Mouse (Mus musculus) intestine, embryonic 14.5 days (tissue): ENCODE data around the gene Gprc5b. TPM values are rescaled to one million over a fixed set of nuclear protein-coding genes. Genes with fewer than 3 reads are reported as not detected.

Source experiments
- ATAC-seq: fragments of 200-750 bp; cut with Nextera tagmentation; replicated peaks from 2 replicates; pipeline ENCODE4 v1.8.0; 2017; ENCODE audit warnings: low read depth, moderate number of reproducible peaks, moderate TSS enrichment, moderate library complexity; ENCODE audit not compliant: low FRiP score, low TSS enrichment
- DNase-seq: peaks from one replicate; pipeline ENCODE4 v3.0.0-alpha.2; 2018; ENCODE audit warnings: low spot score
- H3K27ac ChIP-seq: fragments of 300-500 bp; sonication (generic); 2 replicates; pipeline ENCODE4 v1.5.1; 2014; ENCODE audit warnings: low read depth, mild to moderate bottlenecking, control low read depth
- H3K27me3 ChIP-seq: fragments of 300-500 bp; sonication (generic); replicated peaks from 2 replicates; pipeline ENCODE4 v1.6.1; 2014; ENCODE audit warnings: low read length, control low read depth; ENCODE audit not compliant: control insufficient read depth, insufficient read depth
- H3K36me3 ChIP-seq: fragments of 300-500 bp; sonication (generic); 2 replicates; pipeline ENCODE4 v1.6.1; 2014; ENCODE audit warnings: low read length, control low read depth; ENCODE audit not compliant: control insufficient read depth, insufficient read depth
- H3K4me1 ChIP-seq: fragments of 300-500 bp; sonication (generic); replicated peaks from 2 replicates; pipeline ENCODE4 v1.6.1; 2014; ENCODE audit warnings: low read length, control low read depth, mixed read lengths; ENCODE audit not compliant: control insufficient read depth, insufficient read depth
- H3K4me2 ChIP-seq: fragments of 300-500 bp; sonication (generic); 2 replicates; pipeline ENCODE4 v1.6.1; 2014; ENCODE audit warnings: low read length
- H3K4me3 ChIP-seq: fragments of 300-500 bp; sonication (generic); 2 replicates; pipeline ENCODE4 v1.5.1; 2014; ENCODE audit warnings: low read depth, low read length, control low read depth, mixed read lengths
- H3K9ac ChIP-seq: fragments of 300-500 bp; sonication (generic); 2 replicates; pipeline ENCODE4 v1.6.1; 2014; ENCODE audit warnings: mild to moderate bottlenecking, low read length
- H3K9me3 ChIP-seq: fragments of 300-500 bp; sonication (generic); 2 replicates; pipeline ENCODE4 v1.6.1; 2016; ENCODE audit warnings: low read length, control low read depth; ENCODE audit not compliant: control insufficient read depth
- WGBS: fragments of 180-500 bp; shearing (Covaris S2); extraction: QIAGEN DNeasy Blood & Tissue Kit; methylation state at CpG from one replicate; pipeline ENCODE4 v1.1.7; 2014; 5-methylcytosine and 5-hydroxymethylcytosine counted together
- polyA plus RNA-seq: library from polyadenylated mRNA; unstranded; fragments of >200 nt; fragmentation: Nextera tagmentation; extraction: Ambion mirVana; gene quantifications from 2 replicates; pipeline ENCODE4 v1.2.1, GENCODE M21; 2014

The Gprc5b gene
- polyA plus RNA-seq, 1 experiment from 2014 or later = 7.9 TPM

DNA sequence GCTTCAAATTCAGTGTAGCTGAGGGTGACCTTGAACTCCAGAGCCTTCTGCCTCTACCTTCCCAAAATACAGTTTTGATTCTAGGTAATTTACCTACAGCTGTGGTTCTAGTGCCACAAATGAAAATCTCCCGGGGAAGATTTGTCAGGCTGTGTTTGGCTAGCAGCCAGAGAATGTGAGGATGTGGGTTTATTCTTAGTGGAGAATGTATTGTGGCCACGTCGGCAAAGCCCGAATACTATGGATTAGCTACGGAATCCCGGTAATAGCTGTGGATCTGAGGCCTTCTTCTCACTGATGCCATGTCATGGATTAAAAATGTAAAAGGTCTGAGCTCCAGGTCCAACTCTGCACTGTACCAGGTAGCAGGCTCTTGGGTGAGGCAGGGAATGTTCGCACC is 45.3 kb downstream of the Gprc5b start:
- Histone ChIP-seq H3K27ac (no peak overlapping the region), H3K4me2 (no peak overlapping the region), H3K4me1 (no peaks in the 10 kb centered on the region), H3K4me3 (no peak overlapping the region), H3K9ac (no peak overlapping the region), H3K27me3 (no peaks in the 10 kb centered on the region), H3K36me3 (no peaks in the 10 kb centered on the region), H3K9me3 (no peaks in the 10 kb centered on the region)
- DNase-seq (no peak), ATAC-seq (no peak)
- 61% methylated on average over 7 of the region's 7 CpGs for WGBS

DNA sequence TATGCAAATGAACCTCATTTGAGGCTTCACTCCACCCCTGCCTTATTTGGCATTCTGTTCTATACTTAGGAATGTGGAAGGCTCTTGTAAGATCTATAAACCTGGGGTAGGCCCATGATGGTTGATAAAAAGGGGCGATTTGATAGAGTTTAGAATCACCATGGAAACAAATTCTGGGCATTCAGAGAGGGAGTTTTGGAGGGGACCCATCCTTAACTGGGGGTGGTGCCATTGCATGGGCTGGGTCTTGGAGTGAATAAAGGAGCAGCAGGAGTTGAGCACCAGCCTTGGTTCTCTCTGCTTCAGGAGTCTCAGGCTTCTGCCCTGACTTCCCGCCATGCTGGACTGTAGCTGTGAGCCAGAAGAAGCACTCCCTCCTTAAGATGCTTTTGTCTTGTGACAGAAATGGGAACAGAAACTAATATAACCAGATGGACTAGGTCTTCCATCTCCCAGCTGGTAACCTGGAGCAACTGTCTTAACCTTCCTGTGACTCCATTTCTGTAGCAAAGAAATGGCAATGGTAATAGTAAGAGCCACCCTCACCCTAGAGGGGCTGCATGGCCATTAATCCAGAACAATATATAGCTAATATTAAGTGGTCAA is 46.2 kb downstream of the Gprc5b start:
- no peaks in the 10 kb centered on the region for H3K27me3 ChIP-seq
- no peak for ATAC-seq

DNA sequence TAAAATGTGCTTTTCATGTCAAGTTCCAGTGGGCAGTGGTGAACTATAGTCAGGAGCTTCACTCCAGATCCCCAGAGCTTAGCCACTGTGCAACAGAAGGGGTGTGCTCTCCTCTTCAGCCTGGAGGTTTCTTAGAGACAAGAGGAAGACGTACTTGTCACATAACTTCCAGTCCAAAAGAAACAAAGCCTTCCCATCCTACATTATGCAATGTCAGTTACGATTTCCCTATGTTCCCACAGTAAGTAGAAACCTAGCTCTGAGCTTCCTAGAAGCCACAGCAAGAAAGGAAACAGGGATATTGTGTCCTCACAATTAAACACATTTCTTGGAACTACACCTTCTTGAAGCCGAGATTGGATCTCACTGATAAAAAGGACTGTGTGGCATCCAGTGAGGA is 47.8 kb downstream of the Gprc5b start:
- H3K4me1 ChIP-seq = no peaks in the 10 kb centered on the region
- no peak for ATAC-seq

More for the DNA sequence above, 46.2 kb downstream of the Gprc5b start:
- WGBS = 70% methylated on average over 2 of the region's 2 CpGs
- Histone ChIP-seq H3K4me1 (no peaks in the 10 kb centered on the region), H3K4me3 (no peak overlapping the region), H3K9ac (no peak overlapping the region), H3K36me3 (no peaks in the 10 kb centered on the region), H3K4me2 (no peak overlapping the region), H3K9me3 (no peaks in the 10 kb centered on the region), H3K27ac (no peak overlapping the region)
- no peak for DNase-seq

DNA sequence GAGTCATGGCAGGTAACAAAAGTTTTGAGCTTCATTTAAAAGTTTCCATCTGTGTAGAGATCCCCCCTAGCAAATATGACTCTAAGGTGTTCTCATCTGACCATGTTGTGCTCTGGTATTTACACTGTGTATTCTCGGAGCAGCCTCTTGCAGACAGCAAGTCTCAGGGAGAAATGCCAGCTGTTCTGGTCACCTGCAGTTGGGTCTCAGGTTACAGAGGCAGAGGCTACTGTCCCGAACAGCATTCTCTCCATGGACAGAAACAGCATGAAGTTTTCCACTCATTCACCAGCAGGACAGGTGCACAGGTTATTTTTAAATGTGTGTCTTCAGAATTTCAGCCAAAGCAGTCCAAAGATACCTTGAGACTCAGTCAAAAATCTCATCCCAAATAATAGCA is 50.1 kb downstream of the Gprc5b start:
- Histone ChIP-seq H3K4me1 (no peaks in the 10 kb centered on the region), H3K9ac (no peak overlapping the region), H3K9me3 (no peaks in the 10 kb centered on the region), H3K4me3 (no peak overlapping the region), H3K27me3 (no peaks in the 10 kb centered on the region), H3K27ac (no peak overlapping the region), H3K4me2 (no peak overlapping the region), H3K36me3 (no peaks in the 10 kb centered on the region)
- 18% methylated on average over 2 of the region's 2 CpGs for whole genome bisulfite sequencing
- no peak for ATAC-seq
- DNase-seq = no peak

More for the DNA sequence above, 47.8 kb downstream of the Gprc5b start:
- no peaks in the 10 kb centered on the region for H3K36me3 ChIP-seq
- no peak overlapping the region for H3K27ac ChIP-seq
- no peak overlapping the region for H3K9ac ChIP-seq
- no peak for DNase-seq
- H3K9me3 ChIP-seq = no peaks in the 10 kb centered on the region
- H3K4me2 ChIP-seq = no peak overlapping the region
- H3K4me3 ChIP-seq = no peak overlapping the region
- WGBS = 71% methylated on average over 3 of the region's 3 CpGs
- no peaks in the 10 kb centered on the region for H3K27me3 ChIP-seq

DNA sequence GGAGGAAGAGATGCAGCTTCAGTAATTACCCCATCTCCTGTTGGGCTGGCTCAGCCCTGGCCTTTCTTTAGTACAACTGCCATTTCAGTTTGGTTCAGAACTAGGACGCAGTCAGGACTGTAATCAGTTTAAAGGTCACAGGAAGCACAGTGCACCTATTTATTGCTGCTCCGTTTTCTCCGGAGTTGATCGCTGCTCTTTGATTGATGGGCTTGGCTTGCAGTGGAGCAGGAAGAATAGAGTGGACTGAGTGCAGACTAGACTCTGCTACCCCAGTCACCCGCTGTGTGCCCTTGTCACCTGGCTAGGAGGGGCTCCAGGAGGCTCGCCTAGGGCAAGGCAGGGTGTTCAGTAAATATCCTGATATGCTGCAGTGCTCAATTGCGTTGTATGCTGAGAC is 51.8 kb downstream of the Gprc5b start:
- WGBS = 21% methylated on average over 7 of the region's 7 CpGs
- no peak overlapping the region for H3K4me3 ChIP-seq
- peak; percentile 76 for ATAC-seq
- H3K27ac ChIP-seq = no peak overlapping the region
- H3K36me3 ChIP-seq = no peaks in the 10 kb centered on the region
- H3K9ac ChIP-seq = no peak overlapping the region
- DNase-seq = peak; percentile 55
- H3K4me2 ChIP-seq = no peak overlapping the region
- no peaks in the 10 kb centered on the region for H3K9me3 ChIP-seq
- H3K27me3 ChIP-seq = no peaks in the 10 kb centered on the region
- H3K4me1 ChIP-seq = no peaks in the 10 kb centered on the region

DNA sequence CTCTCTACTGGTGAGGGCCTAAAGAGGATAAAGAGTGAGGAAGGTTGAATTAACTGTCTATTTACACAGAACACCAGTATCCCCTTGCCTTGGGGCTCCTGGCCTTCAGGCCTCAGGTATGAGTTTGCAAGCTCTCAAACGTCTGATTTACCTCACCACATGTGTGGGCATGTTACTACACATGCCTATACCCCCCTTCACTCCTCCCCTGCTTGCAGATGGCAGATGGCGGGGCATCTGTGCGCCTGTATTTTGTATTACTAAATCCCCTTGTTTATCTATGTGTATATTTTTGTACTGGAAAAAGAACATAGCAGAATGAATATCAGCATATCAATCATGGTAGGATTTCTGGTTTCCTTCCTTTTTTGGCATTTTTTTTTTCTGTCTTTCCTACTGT is 52.7 kb downstream of the Gprc5b start:
- no peak for DNase-seq
- 67% methylated on average over 3 of the region's 3 CpGs for WGBS

DNA sequence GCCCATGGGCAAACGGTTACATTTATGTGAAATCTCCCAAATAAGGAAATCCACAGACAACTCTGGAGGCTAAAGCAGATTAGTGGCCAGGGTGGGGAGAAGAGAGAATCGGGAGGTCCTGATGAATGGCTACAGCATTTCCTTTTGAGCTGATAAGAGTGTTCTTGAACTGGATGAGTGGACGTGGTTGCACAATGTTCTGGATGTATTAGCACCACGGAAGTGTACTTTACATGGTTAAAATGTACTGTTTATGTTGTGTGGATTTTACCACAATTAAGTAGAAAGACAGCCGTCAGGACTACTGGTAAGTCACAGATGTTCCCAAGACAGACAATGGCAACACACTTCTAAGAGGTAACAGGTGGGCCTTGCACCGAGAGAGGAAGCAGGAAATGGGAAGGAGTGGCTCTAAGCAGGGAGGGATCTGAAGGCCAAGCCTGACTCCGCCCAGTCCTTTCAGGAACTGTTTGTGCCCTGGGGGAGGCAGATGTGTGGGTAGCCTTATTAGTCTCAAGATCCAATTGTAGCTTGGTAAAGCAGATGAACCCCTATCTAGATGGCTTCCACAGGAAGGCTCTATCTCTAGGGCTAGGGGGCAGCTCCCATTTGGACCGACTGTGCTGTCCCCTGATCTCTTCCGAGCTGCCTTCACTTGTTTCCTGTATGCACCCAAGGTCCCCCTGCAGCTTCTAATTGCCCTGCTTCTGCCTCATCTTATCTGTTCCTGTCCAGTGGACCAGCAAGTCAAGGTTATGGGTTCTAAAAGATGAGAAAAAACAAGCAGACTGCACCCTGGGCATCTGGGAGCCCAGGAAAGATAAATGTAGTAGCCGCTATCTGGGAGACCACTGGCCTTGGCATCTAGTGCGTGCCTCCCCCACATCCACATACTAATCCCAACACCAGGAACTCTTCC is 57.3 kb downstream of the Gprc5b start:
- 67% methylated on average over 11 of the region's 11 CpGs for WGBS
- no peak for DNase-seq
- Histone ChIP-seq H3K27ac (no peak overlapping the region), H3K9ac (no peak overlapping the region), H3K4me3 (no peak overlapping the region), H3K27me3 (no peaks in the 10 kb centered on the region), H3K4me1 (no peaks in the 10 kb centered on the region), H3K4me2 (no peak overlapping the region), H3K36me3 (no peaks in the 10 kb centered on the region), H3K9me3 (no peaks in the 10 kb centered on the region)
- ATAC-seq = no peak

More for the DNA sequence above, 52.7 kb downstream of the Gprc5b start:
- Histone ChIP-seq H3K4me1 (no peaks in the 10 kb centered on the region), H3K27ac (no peak overlapping the region), H3K27me3 (no peaks in the 10 kb centered on the region), H3K4me3 (no peak overlapping the region), H3K4me2 (no peak overlapping the region), H3K9ac (no peak overlapping the region), H3K9me3 (no peaks in the 10 kb centered on the region), H3K36me3 (no peaks in the 10 kb centered on the region)
- ATAC-seq = no peak

DNA sequence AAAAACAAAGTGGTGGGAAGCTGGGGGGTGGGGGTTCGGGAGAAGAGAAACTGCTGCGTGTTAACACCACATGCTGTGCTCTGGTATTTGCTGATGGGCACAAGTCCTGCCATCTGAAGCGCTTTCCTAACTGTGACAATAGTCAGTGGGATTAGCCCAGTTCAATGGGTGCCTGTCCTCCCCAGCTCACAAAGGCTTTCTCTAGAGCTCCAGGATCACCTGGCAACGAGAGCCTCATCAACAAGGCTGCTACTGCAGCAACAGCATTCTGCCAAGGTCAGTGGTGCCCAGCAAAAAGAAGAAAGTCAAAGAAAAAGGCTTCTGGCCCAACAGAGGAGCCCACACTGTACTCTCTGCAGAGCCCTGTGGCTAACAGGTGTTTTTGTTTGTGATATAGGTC is 58.2 kb downstream of the Gprc5b start:
- no peak for ATAC-seq
- Histone ChIP-seq H3K9me3 (no peaks in the 10 kb centered on the region), H3K9ac (no peak overlapping the region), H3K27me3 (no peaks in the 10 kb centered on the region), H3K4me1 (no peaks in the 10 kb centered on the region), H3K27ac (no peak overlapping the region), H3K4me2 (no peak overlapping the region), H3K4me3 (no peak overlapping the region), H3K36me3 (no peaks in the 10 kb centered on the region)
- 42% methylated on average over 4 of the region's 4 CpGs for WGBS
- no peak for DNase-seq
